ENCODE assay signal across 12 mouse cellular contexts in the genomic region with DNA sequence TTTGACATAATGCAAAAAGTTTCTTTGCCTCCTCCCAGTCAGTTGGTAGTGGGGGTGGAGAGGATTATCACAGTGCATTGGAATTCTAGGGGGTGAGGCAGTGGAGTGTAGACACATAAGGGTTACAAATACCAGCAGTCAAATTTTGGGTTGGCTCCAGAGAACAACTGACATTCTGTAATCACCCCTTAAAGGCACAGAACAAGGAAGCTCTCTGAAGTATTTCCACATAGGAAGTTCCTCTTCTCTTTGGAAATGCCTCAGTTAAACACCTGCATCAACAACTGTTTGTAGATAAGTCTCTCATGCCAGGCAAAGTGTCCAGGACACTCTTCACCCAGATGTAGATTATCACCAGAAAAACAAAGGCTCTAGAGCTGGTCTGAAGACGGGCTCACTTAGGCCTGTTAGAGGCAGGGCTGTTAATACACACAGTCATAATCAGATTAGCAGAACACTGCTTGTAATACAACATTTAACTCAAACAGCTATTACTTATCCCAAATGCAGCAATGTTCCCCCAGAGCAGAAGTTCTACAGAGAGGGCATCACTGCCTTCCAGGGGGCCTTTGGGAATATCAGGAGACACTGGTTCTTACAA.
DNase-seq lines count a peak whose midpoint lies in the region; ATAC-seq and TF ChIP-seq lines count a peak whose summit lies in the region.
"Had no signal": no experiment of that assay in that cellular context is flagged by ENCODE, and none has a peak within 500 bp of the region (broad histone marks: within the 10 kb centered on the region; RNA-seq: fewer than 3 reads in every experiment).

No protein-coding gene starts in this region.

- intact Hi-C loops in left cerebral cortex, postnatal 36 days (cut with DNase I), result no loop called here

- DNase-seq in kidney, postnatal 4 days, result no peak
- DNase-seq in stomach, postnatal 0 days (ENCODE audit: low spot score), result no peak
- no peak for DNase-seq in left cerebral cortex, postnatal 36 days (ENCODE audit: low spot score in 2 of 2)
- no peak for DNase-seq in right cerebral cortex, postnatal 25 days
- DNase-seq: cerebellum, adult 18-20 months; forebrain, postnatal 0 days; layer of hippocampus, adult 9-11 months; midbrain, embryonic 14.5 days; right cerebral cortex, adult 18-20 months had no signal

- peaks cover 20% of the 10 kb centered on the region for H3K4me1 ChIP-seq in kidney, embryonic 15.5 days
- H3K4me1 ChIP-seq in heart, embryonic 12.5 days (replicated peaks), result peaks cover 52% of the 10 kb centered on the region
- H3K4me1 ChIP-seq in liver, embryonic 16.5 days (ENCODE audit: control insufficient read depth, low read depth, low read length), result peaks cover 10% of the 10 kb centered on the region
- H3K4me1 ChIP-seq in stomach, postnatal 0 days (replicated peaks; ENCODE audit: control insufficient read depth, insufficient read depth), result 0 out of 2 replicates have a peak, but pooled peaks cover 7% of the 10 kb centered on the region

- TF ChIP-seq EP300 in stomach, postnatal 0 days (optimal IDR thresholded peaks at IDR 0.05), result no peak

- 76% methylated on average over 1 of the region's 1 CpGs for WGBS in kidney, embryonic 15.5 days
- WGBS in heart, embryonic 12.5 days, result 8% methylated on average over 1 of the region's 1 CpGs
- WGBS in liver, embryonic 16.5 days (ENCODE audit: insufficient replicate concordance), result 11% methylated on average over 1 of the region's 1 CpGs
- WGBS in stomach, postnatal 0 days, result 26% methylated on average over 1 of the region's 1 CpGs

- no peak overlapping the region for H3K9ac ChIP-seq in kidney, embryonic 15.5 days
- H3K9ac ChIP-seq in heart, embryonic 12.5 days, result no peak overlapping the region
- no peak overlapping the region for H3K9ac ChIP-seq in liver, embryonic 16.5 days (ENCODE audit: low read depth, low read length)
- H3K9ac ChIP-seq in stomach, postnatal 0 days (ENCODE audit: low read length), result no peak overlapping the region
- H3K9ac ChIP-seq: forebrain, postnatal 0 days had no signal

- TF ChIP-seq CTCF in stomach, postnatal 0 days (IDR thresholded peaks at IDR 0.05; ENCODE audit: low read depth), result no peak

- H3K4me3 ChIP-seq in kidney, embryonic 15.5 days (replicated peaks), result no peak overlapping the region
- no peak overlapping the region for H3K4me3 ChIP-seq in heart, embryonic 12.5 days
- no peak overlapping the region for H3K4me3 ChIP-seq in liver, embryonic 16.5 days (ENCODE audit: low read depth, low read length)
- H3K4me3 ChIP-seq in stomach, postnatal 0 days (ENCODE audit: low read depth, low read length), result no peak overlapping the region

- H3K27ac ChIP-seq in kidney, embryonic 15.5 days, result 0 out of 2 replicates have a peak overlapping the region, but pooled peaks have one; percentile 2
- H3K27ac ChIP-seq in heart, embryonic 12.5 days (ENCODE audit: poor library complexity, severe bottlenecking), result peak overlapping the region; percentile 82
- peak overlapping the region; percentile 41; the same call in 1 of the 2 replicates for H3K27ac ChIP-seq in liver, embryonic 16.5 days (ENCODE audit: low read length)
- H3K27ac ChIP-seq in stomach, postnatal 0 days (replicated peaks), result peak overlapping the region; percentile 58

- H3K4me2 ChIP-seq in kidney, embryonic 15.5 days, result no peak overlapping the region
- peak overlapping the region; percentile 23 for H3K4me2 ChIP-seq in heart, embryonic 12.5 days
- H3K4me2 ChIP-seq in liver, embryonic 16.5 days (ENCODE audit: low read depth, low read length), result no peak overlapping the region
- 0 out of 2 replicates have a peak overlapping the region, but pooled peaks have one; percentile 11 for H3K4me2 ChIP-seq in stomach, postnatal 0 days (replicated peaks; ENCODE audit: low read depth)

- no peaks in the 10 kb centered on the region for H3K9me3 ChIP-seq in kidney, embryonic 15.5 days (replicated peaks)
- no peaks in the 10 kb centered on the region for H3K9me3 ChIP-seq in heart, embryonic 12.5 days (replicated peaks)
- no peaks in the 10 kb centered on the region for H3K9me3 ChIP-seq in liver, embryonic 16.5 days (replicated peaks; ENCODE audit: control insufficient read depth, low read length)
- H3K9me3 ChIP-seq in stomach, postnatal 0 days (ENCODE audit: control insufficient read depth, low read length), result no peaks in the 10 kb centered on the region

- no peaks in the 10 kb centered on the region for H3K27me3 ChIP-seq in kidney, embryonic 15.5 days
- no peaks in the 10 kb centered on the region for H3K27me3 ChIP-seq in heart, embryonic 12.5 days (replicated peaks)
- no peaks in the 10 kb centered on the region for H3K27me3 ChIP-seq in liver, embryonic 16.5 days (ENCODE audit: control insufficient read depth, insufficient read depth, low read depth, low read length)
- no peaks in the 10 kb centered on the region for H3K27me3 ChIP-seq in stomach, postnatal 0 days (ENCODE audit: control insufficient read depth, insufficient read depth, low read length)

- H3K36me3 ChIP-seq in kidney, embryonic 15.5 days, result peaks cover 26% of the 10 kb centered on the region
- H3K36me3 ChIP-seq in heart, embryonic 12.5 days, result peaks cover 15% of the 10 kb centered on the region
- H3K36me3 ChIP-seq in liver, embryonic 16.5 days (ENCODE audit: control insufficient read depth, insufficient read depth), result 0 out of 2 replicates have a peak, but pooled peaks cover under 1% of the 10 kb centered on the region
- no peaks in the 10 kb centered on the region for H3K36me3 ChIP-seq in stomach, postnatal 0 days (ENCODE audit: control insufficient read depth, insufficient read depth, low read length)

- no peak for ATAC-seq in kidney, embryonic 15.5 days (replicated peaks; ENCODE audit: low FRiP score)
- peak; percentile 72 for ATAC-seq in heart, embryonic 12.5 days (ENCODE audit: insufficient number of reproducible peaks, low FRiP score)
- no peak; the same call in 1 of the 2 replicates for ATAC-seq in liver, embryonic 16.5 days (ENCODE audit: low read depth)
- peak; percentile 63; the same call in 1 of the 2 replicates for ATAC-seq in stomach, postnatal 0 days (ENCODE audit: low FRiP score, low TSS enrichment)
- ATAC-seq: forebrain, postnatal 0 days had no signal

Comparison
In these comparisons a context has a peak if more than half of its experiments do, and no peak if none do; other contexts are left out.
1. ATAC-seq: peak in heart, embryonic 12.5 days (single experiment) and stomach, postnatal 0 days (single experiment); none in kidney, embryonic 15.5 days (single experiment) and liver, embryonic 16.5 days (single experiment).
2. H3K27ac ChIP-seq: peak in every context shown above with its lines; median percentile 82 in heart, embryonic 12.5 days; 58 in stomach, postnatal 0 days; 41 in liver, embryonic 16.5 days; 2 in kidney, embryonic 15.5 days.
3. H3K4me2 ChIP-seq: peak in heart, embryonic 12.5 days (single experiment) and stomach, postnatal 0 days (single experiment); none in kidney, embryonic 15.5 days (single experiment) and liver, embryonic 16.5 days (single experiment).